In the genomic region with DNA sequence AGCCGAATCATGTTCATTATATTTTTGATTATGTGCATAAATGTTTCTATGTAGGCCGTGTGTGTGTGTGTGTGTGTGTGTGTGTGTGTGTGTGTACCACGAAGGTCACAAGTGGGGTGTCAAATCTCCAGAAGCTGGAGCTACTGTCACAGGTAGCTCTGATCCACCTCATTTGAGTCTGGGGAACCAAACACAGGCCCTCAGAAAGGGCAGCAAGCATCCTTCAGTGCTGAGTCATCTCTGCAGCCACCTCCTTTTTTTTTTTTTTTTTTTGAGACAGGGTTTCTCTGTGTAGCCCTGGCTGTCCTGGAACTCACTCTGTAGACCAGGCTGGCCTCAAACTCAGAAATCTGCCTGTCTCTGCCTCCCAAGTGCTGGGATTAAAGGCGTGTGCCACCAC, we compare ENCODE assay signal across 24 mouse cellular contexts. TPM values are rescaled to one million over a fixed set of nuclear protein-coding genes. Genes with fewer than 3 reads are reported as not detected.
DNase-seq lines count a peak whose midpoint lies in the region; ATAC-seq and TF ChIP-seq lines count a peak whose summit lies in the region.
"Not testable (repeated sequence)": the region's sequence is repeated elsewhere in the genome, so short reads cannot be mapped to it uniquely, and the experiment has no call there.
"Had no signal": no experiment of that assay in that cellular context is flagged by ENCODE, and none has a peak within 500 bp of the region (broad histone marks: within the 10 kb centered on the region; RNA-seq: fewer than 3 reads in every experiment).

No protein-coding gene starts in this region.

- H3K36me3 ChIP-seq in MEL (ENCODE audit: control insufficient read depth in 1 of 2, insufficient read depth in 2 of 2, low read length in 2 of 2); embryonic facial prominence, embryonic 11.5 days (replicated peaks; ENCODE audit: control insufficient read depth, insufficient read depth, low read depth, low read length); heart, embryonic 12.5 days; liver, embryonic 11.5 days (ENCODE audit: control insufficient read depth, insufficient read depth, low read length); liver, postnatal 0 days (replicated peaks; ENCODE audit: insufficient read depth, low read length): not testable (repeated sequence)
- H3K36me3 ChIP-seq in liver, embryonic 14.5 days (replicated peaks; ENCODE audit: control insufficient read depth, insufficient read depth, low read depth) = peaks cover 26% of the 10 kb centered on the region

- not testable (repeated sequence) for ATAC-seq in embryonic facial prominence, embryonic 11.5 days (replicated peaks; ENCODE audit: insufficient number of reproducible peaks, low FRiP score, low TSS enrichment, low read depth); liver, embryonic 11.5 days (replicated peaks; ENCODE audit: low FRiP score); liver, embryonic 14.5 days (ENCODE audit: insufficient read depth); liver, postnatal 0 days
- ATAC-seq in heart, embryonic 12.5 days (ENCODE audit: insufficient number of reproducible peaks, low FRiP score) = 0 out of 2 replicates have a peak, but pooled peaks have one; percentile 26

- H3K27me3 ChIP-seq in MEL (ENCODE audit: control insufficient read depth in 1 of 2, insufficient read depth in 2 of 2, low read length in 2 of 2); embryonic facial prominence, embryonic 11.5 days (ENCODE audit: control insufficient read depth, insufficient read depth, low read length); heart, embryonic 12.5 days (replicated peaks); liver, embryonic 11.5 days (replicated peaks; ENCODE audit: control insufficient read depth, insufficient read depth, low read length); liver, embryonic 14.5 days (ENCODE audit: control insufficient read depth, insufficient read depth, low read length); liver, postnatal 0 days (ENCODE audit: insufficient read depth, low read length): not testable (repeated sequence)

- not testable (repeated sequence) for H3K4me1 ChIP-seq in MEL (ENCODE audit: control insufficient read depth in 1 of 2, insufficient read depth in 2 of 2, low read length in 2 of 2); embryonic facial prominence, embryonic 11.5 days (ENCODE audit: control insufficient read depth, insufficient read depth, low read length); heart, embryonic 12.5 days (replicated peaks); liver, embryonic 11.5 days (replicated peaks; ENCODE audit: control insufficient read depth, insufficient read depth, low read length)
- peaks cover 48 to 63% of the 10 kb centered on the region in 2 experiments for H3K4me1 ChIP-seq in liver, embryonic 14.5 days (replicated peaks; ENCODE audit: control insufficient read depth in 2 of 2, insufficient read depth in 2 of 2, low read length in 1 of 2)
- H3K4me1 ChIP-seq in liver, postnatal 0 days (ENCODE audit: insufficient read depth) = peaks cover 10% of the 10 kb centered on the region

- not testable (repeated sequence) for TF ChIP-seq POLR2A in MEL (IDR thresholded peaks at IDR 0.05; ENCODE audit: control insufficient read depth in 1 of 2, insufficient read depth in 1 of 2, low read depth in 1 of 2, low read length in 2 of 2, poor library complexity in 1 of 2)

- not testable (repeated sequence) for TF ChIP-seq EP300 in MEL (IDR thresholded peaks at IDR 0.05; ENCODE audit: low read depth in 1 of 2, low read length in 2 of 2)
- TF ChIP-seq EP300 in liver, embryonic 14.5 days (IDR thresholded peaks at IDR 0.05; ENCODE audit: low read depth) = peak; percentile 26; the same call in 1 of the 2 replicates
- 0 out of 2 replicates have a peak, but pooled peaks have one; percentile 35 for TF ChIP-seq EP300 in liver, postnatal 0 days (IDR thresholded peaks at IDR 0.05; ENCODE audit: low read depth)

- not testable (repeated sequence) for H3K27ac ChIP-seq in MEL (ENCODE audit: control insufficient read depth, low read depth, low read length)
- H3K27ac ChIP-seq in embryonic facial prominence, embryonic 11.5 days (replicated peaks; ENCODE audit: low read depth, low read length) = 0 out of 2 replicates have a peak overlapping the region, but pooled peaks have one; percentile 20
- H3K27ac ChIP-seq in heart, embryonic 12.5 days (ENCODE audit: poor library complexity, severe bottlenecking) = 0 out of 2 replicates have a peak overlapping the region, but pooled peaks have one; percentile 6
- peak overlapping the region; percentile 67 for H3K27ac ChIP-seq in liver, embryonic 11.5 days (ENCODE audit: low read depth, low read length)
- H3K27ac ChIP-seq in liver, embryonic 14.5 days = peak overlapping the region; percentile 100
- H3K27ac ChIP-seq in liver, postnatal 0 days (ENCODE audit: low read depth) = peak overlapping the region; percentile 90

- H3K9ac ChIP-seq in MEL (ENCODE audit: control insufficient read depth, low read depth, low read length, poor library complexity, severe bottlenecking); embryonic facial prominence, embryonic 11.5 days (replicated peaks; ENCODE audit: low read length): not testable (repeated sequence)
- 0 out of 2 replicates have a peak overlapping the region, but pooled peaks have one; percentile 24 for H3K9ac ChIP-seq in heart, embryonic 12.5 days
- H3K9ac ChIP-seq in liver, embryonic 11.5 days (ENCODE audit: low read depth, low read length) = peak overlapping the region; percentile 42
- peak overlapping the region; percentile 85 for H3K9ac ChIP-seq in liver, embryonic 14.5 days (replicated peaks)
- peak overlapping the region; percentile 55; the same call in 1 of the 2 replicates for H3K9ac ChIP-seq in liver, postnatal 0 days (replicated peaks)

- not testable (repeated sequence) for H3K4me3 ChIP-seq in MEL (ENCODE audit: control insufficient read depth in 1 of 2, insufficient read depth in 1 of 2, low read depth in 2 of 2, low read length in 2 of 2); embryonic facial prominence, embryonic 11.5 days (ENCODE audit: low read depth, low read length); heart, embryonic 12.5 days; liver, embryonic 11.5 days (ENCODE audit: low read depth, low read length); liver, postnatal 0 days (ENCODE audit: low read depth, low read length)
- peak overlapping the region; percentile 5 to 30; a peak in 1 of 4 replicates for H3K4me3 ChIP-seq in liver, embryonic 14.5 days (ENCODE audit: insufficient read depth in 1 of 2, low read depth in 2 of 2, low read length in 2 of 2)

- 74% methylated on average over 4 of the region's 4 CpGs for WGBS in embryonic facial prominence, embryonic 11.5 days
- 87% methylated on average over 4 of the region's 4 CpGs for WGBS in heart, embryonic 12.5 days
- 78% methylated on average over 4 of the region's 4 CpGs for WGBS in liver, embryonic 11.5 days
- WGBS in liver, embryonic 14.5 days (ENCODE audit: insufficient replicate concordance) = 52% methylated on average over 4 of the region's 4 CpGs
- WGBS in liver, postnatal 0 days (ENCODE audit: insufficient replicate concordance) = 69% methylated on average over 4 of the region's 4 CpGs

- TF ChIP-seq RAD21 in MEL (IDR thresholded peaks at IDR 0.05; ENCODE audit: low read depth, low read length) = not testable (repeated sequence)

- not testable (repeated sequence) for TF ChIP-seq CTCF in MEL (IDR thresholded peaks at IDR 0.05 in 2 of 3, conservative IDR thresholded peaks at IDR 0.05 in 1 of 3; ENCODE audit: control insufficient read depth in 1 of 3, insufficient read depth in 1 of 3, low read depth in 2 of 3, low read length in 3 of 3, poor library complexity in 1 of 3, severe bottlenecking in 1 of 3); liver, embryonic 14.5 days (IDR thresholded peaks at IDR 0.05; ENCODE audit: low read depth); liver, postnatal 0 days (IDR thresholded peaks at IDR 0.05; ENCODE audit: low read depth)

- H3K9me3 ChIP-seq in MEL (replicated peaks; ENCODE audit: insufficient read depth, low read length); embryonic facial prominence, embryonic 11.5 days (replicated peaks; ENCODE audit: control insufficient read depth, low read length); heart, embryonic 12.5 days (replicated peaks); liver, embryonic 11.5 days (ENCODE audit: control insufficient read depth, low read length); liver, embryonic 14.5 days (ENCODE audit: control insufficient read depth, low read length); liver, postnatal 0 days (ENCODE audit: low read length): not testable (repeated sequence)

- not testable (repeated sequence) for H3K4me2 ChIP-seq in embryonic facial prominence, embryonic 11.5 days (ENCODE audit: low read depth, low read length); heart, embryonic 12.5 days
- H3K4me2 ChIP-seq in liver, embryonic 11.5 days = peak overlapping the region; percentile 23; the same call in 1 of the 2 replicates
- peak overlapping the region; percentile 72 for H3K4me2 ChIP-seq in liver, embryonic 14.5 days (ENCODE audit: low read depth)
- peak overlapping the region; percentile 46; the same call in 1 of the 2 replicates for H3K4me2 ChIP-seq in liver, postnatal 0 days (ENCODE audit: low read depth, low read length)

- not testable (repeated sequence) for H3K79me2 ChIP-seq in MEL (ENCODE audit: control insufficient read depth, insufficient read depth, low read length, poor library complexity)

- DNase-seq in 3134 (ENCODE audit: extremely low read depth, insufficient read length, low spot score) = peak; percentile 33
- DNase-seq in MEL (ENCODE audit: low read depth, low spot score); embryonic facial prominence, embryonic 11.5 days (ENCODE audit: low spot score); liver, embryonic 11.5 days (ENCODE audit: low spot score); liver, embryonic 14.5 days (ENCODE audit: low read depth in 3 of 3, low spot score in 3 of 3); liver, postnatal 0 days: not testable (repeated sequence)
- DNase-seq in heart, adult 11 months = peak; percentile 21

RNA-seq across cellular contexts. Expression of a gene that starts 3.5 kb away (rescaled TPM):
- 130 and 202 TPM in 2 replicates for total RNA-seq in MEL (2012; rRNA removed)
- 100 to 1,000 TPM; 313 to 432 TPM for polyA plus RNA-seq in MEL (2012; ENCODE audit: insufficient read depth in 1 of 2, insufficient read length in 2 of 2, low read depth in 1 of 2, low replicate concordance in 2 of 2, missing spikeins in 1 of 2)
- 4,574 and 5,165 TPM in 2 replicates for polyA plus RNA-seq in embryonic facial prominence, embryonic 11.5 days (2014; fragmentation: Nextera tagmentation; extraction: Ambion mirVana)
- 25,253 and 27,825 TPM in 2 replicates for polyA plus RNA-seq in heart, embryonic 12.5 days (2016; fragmentation: Nextera tagmentation; extraction: Ambion mirVana)
- 25,282 and 25,421 TPM in 2 replicates for polyA plus RNA-seq in liver, embryonic 11.5 days (2014; fragmentation: Nextera tagmentation; extraction: Ambion mirVana)
- 214,511 and 362,158 TPM in 2 replicates for polyA plus RNA-seq in liver, embryonic 14.5 days (2012; rRNA removed)
- 162,484 and 169,597 TPM in 2 replicates for polyA plus RNA-seq in liver, embryonic 14.5 days (2014; fragmentation: Nextera tagmentation; extraction: Ambion mirVana)
- polyA plus RNA-seq in liver, postnatal 0 days (2015; fragmentation: Nextera tagmentation; extraction: Ambion mirVana) = 64,656 and 66,091 TPM in 2 replicates
- polyA plus RNA-seq: C2C12 had no signal

RNA-seq across cellular contexts. Expression of a gene that starts 6.1 kb away (rescaled TPM):
- total RNA-seq in MEL (2012; rRNA removed) = 2.3 and 2.5 TPM in 2 replicates
- 1 to 10 TPM in 1 of 2 experiments, not detected in 1; 6.5 TPM for polyA plus RNA-seq in MEL (2012; ENCODE audit: insufficient read depth in 1 of 2, insufficient read length in 2 of 2, low read depth in 1 of 2, low replicate concordance in 2 of 2, missing spikeins in 1 of 2)
- polyA plus RNA-seq in embryonic facial prominence, embryonic 11.5 days (2014; fragmentation: Nextera tagmentation; extraction: Ambion mirVana) = 6.3 and 6.8 TPM in 2 replicates
- 15.7 and 18.1 TPM in 2 replicates for polyA plus RNA-seq in heart, embryonic 12.5 days (2016; fragmentation: Nextera tagmentation; extraction: Ambion mirVana)
- polyA plus RNA-seq in liver, embryonic 11.5 days (2014; fragmentation: Nextera tagmentation; extraction: Ambion mirVana) = 43.6 and 45.8 TPM in 2 replicates
- 127 and 156 TPM in 2 replicates for polyA plus RNA-seq in liver, embryonic 14.5 days (2012; rRNA removed)
- polyA plus RNA-seq in liver, embryonic 14.5 days (2014; fragmentation: Nextera tagmentation; extraction: Ambion mirVana) = 157 and 161 TPM in 2 replicates
- 70.9 and 75.1 TPM in 2 replicates for polyA plus RNA-seq in liver, postnatal 0 days (2015; fragmentation: Nextera tagmentation; extraction: Ambion mirVana)
- total RNA-seq: gastrocnemius, adult 8-10 months; gastrocnemius, postnatal 25 days; hematopoietic stem cell, adult 5-6 weeks had no signal
- polyA plus RNA-seq: C2C12; CD4-positive, CD25-positive, alpha-beta regulatory T cell, adult 4 months; intestine, postnatal 0 days had no signal

RNA-seq across cellular contexts. Expression of a gene that starts 7.0 kb away (rescaled TPM):
- total RNA-seq in MEL (2012; rRNA removed) = 0.46 TPM in 1 of 2 replicates, not detected in the other
- under 1 TPM in 1 of 2 experiments, not detected in 1; 0.29 TPM for polyA plus RNA-seq in MEL (2012; ENCODE audit: insufficient read depth in 1 of 2, insufficient read length in 2 of 2, low read depth in 1 of 2, low replicate concordance in 2 of 2, missing spikeins in 1 of 2)
- polyA plus RNA-seq in embryonic facial prominence, embryonic 11.5 days (2014; fragmentation: Nextera tagmentation; extraction: Ambion mirVana) = 0.50 TPM in 1 of 2 replicates, not detected in the other
- polyA plus RNA-seq in heart, embryonic 12.5 days (2016; fragmentation: Nextera tagmentation; extraction: Ambion mirVana) = 2.5 and 2.8 TPM in 2 replicates
- polyA plus RNA-seq in liver, embryonic 11.5 days (2014; fragmentation: Nextera tagmentation; extraction: Ambion mirVana) = 0.47 and 0.92 TPM in 2 replicates
- 7.8 and 9.1 TPM in 2 replicates for polyA plus RNA-seq in liver, embryonic 14.5 days (2012; rRNA removed)
- polyA plus RNA-seq in liver, embryonic 14.5 days (2014; fragmentation: Nextera tagmentation; extraction: Ambion mirVana) = 7.9 TPM in 2 replicates
- 3.0 and 4.4 TPM in 2 replicates for polyA plus RNA-seq in liver, postnatal 0 days (2015; fragmentation: Nextera tagmentation; extraction: Ambion mirVana)
- total RNA-seq: adrenal gland, adult 2 months; ES-E14; gastrocnemius, adult 8-10 months; gastrocnemius, postnatal 25 days; hematopoietic stem cell, adult 5-6 weeks had no signal
- polyA plus RNA-seq: adrenal gland, adult 2 months; CD4-positive, CD25-positive, alpha-beta regulatory T cell, adult 4 months; embryonic facial prominence, embryonic 10.5 days; heart, postnatal 0 days; intestine, embryonic 14.5 days had no signal

RNA-seq across cellular contexts. Expression of a gene that starts 9.5 kb away (rescaled TPM):
- 211 and 272 TPM in 2 replicates for total RNA-seq in MEL (2012; rRNA removed)
- polyA plus RNA-seq in MEL (2012; ENCODE audit: insufficient read depth in 1 of 2, insufficient read length in 2 of 2, low read depth in 1 of 2, low replicate concordance in 2 of 2, missing spikeins in 1 of 2) = 100 to 1,000 TPM; 313 to 334 TPM
- 2,270 and 2,500 TPM in 2 replicates for polyA plus RNA-seq in embryonic facial prominence, embryonic 11.5 days (2014; fragmentation: Nextera tagmentation; extraction: Ambion mirVana)
- polyA plus RNA-seq in heart, embryonic 12.5 days (2016; fragmentation: Nextera tagmentation; extraction: Ambion mirVana) = 11,592 and 12,808 TPM in 2 replicates
- polyA plus RNA-seq in liver, embryonic 11.5 days (2014; fragmentation: Nextera tagmentation; extraction: Ambion mirVana) = 12,698 and 12,741 TPM in 2 replicates
- polyA plus RNA-seq in liver, embryonic 14.5 days (2012; rRNA removed) = 26,041 and 60,430 TPM in 2 replicates
- 70,707 and 74,513 TPM in 2 replicates for polyA plus RNA-seq in liver, embryonic 14.5 days (2014; fragmentation: Nextera tagmentation; extraction: Ambion mirVana)
- polyA plus RNA-seq in liver, postnatal 0 days (2015; fragmentation: Nextera tagmentation; extraction: Ambion mirVana) = 32,136 and 32,798 TPM in 2 replicates
- total RNA-seq: ES-E14 had no signal

RNA-seq across cellular contexts. Expression of a gene that starts 16.6 kb away (rescaled TPM):
- total RNA-seq in MEL (2012; rRNA removed) = not detected in 2 replicates
- polyA plus RNA-seq in MEL (2012; ENCODE audit: insufficient read depth in 1 of 2, insufficient read length in 2 of 2, low read depth in 1 of 2, low replicate concordance in 2 of 2, missing spikeins in 1 of 2) = under 1 TPM in 1 of 2 experiments, not detected in 1; 0.13 TPM
- 2,193 and 2,570 TPM in 2 replicates for polyA plus RNA-seq in embryonic facial prominence, embryonic 11.5 days (2014; fragmentation: Nextera tagmentation; extraction: Ambion mirVana)
- 5,912 and 6,218 TPM in 2 replicates for polyA plus RNA-seq in heart, embryonic 12.5 days (2016; fragmentation: Nextera tagmentation; extraction: Ambion mirVana)
- polyA plus RNA-seq in liver, embryonic 11.5 days (2014; fragmentation: Nextera tagmentation; extraction: Ambion mirVana) = 4,144 and 4,673 TPM in 2 replicates
- polyA plus RNA-seq in liver, embryonic 14.5 days (2012; rRNA removed) = 32.1 and 38.8 TPM in 2 replicates
- 74.9 and 85.3 TPM in 2 replicates for polyA plus RNA-seq in liver, embryonic 14.5 days (2014; fragmentation: Nextera tagmentation; extraction: Ambion mirVana)
- 5.6 and 6.3 TPM in 2 replicates for polyA plus RNA-seq in liver, postnatal 0 days (2015; fragmentation: Nextera tagmentation; extraction: Ambion mirVana)
- total RNA-seq: adrenal gland, adult 2 months; adrenal gland, postnatal 14 days; adrenal gland, postnatal 4 days; ES-E14; gastrocnemius, adult 8-10 months; gastrocnemius, postnatal 25 days; heart, adult 2 months; heart, postnatal 25 days; hematopoietic stem cell, adult 5-6 weeks had no signal
- polyA plus RNA-seq: adrenal gland, adult 2 months; C2C12; CD4-positive, CD25-positive, alpha-beta regulatory T cell, adult 4 months; gonadal fat pad, adult 2 months; heart, adult 2 months had no signal

Comparison
In these comparisons a context has a peak if more than half of its experiments do, and no peak if none do; other contexts are left out.
1. RNA of a gene that starts 3.5 kb away (polyA plus RNA-seq): 162,484 to 362,158 TPM in liver, embryonic 14.5 days, 64,656 to 66,091 TPM in liver, postnatal 0 days, 25,253 to 27,825 TPM in heart, embryonic 12.5 days, 25,282 to 25,421 TPM in liver, embryonic 11.5 days and 4,574 to 5,165 TPM in embryonic facial prominence, embryonic 11.5 days; 313 to 432 TPM in MEL; every median in the first group is over 10 times any median in the second.